Mouse (Mus musculus): Measurements from ENCODE around the gene Fkbp6. TPM values are rescaled to one million over a fixed set of nuclear protein-coding genes. Genes with fewer than 3 reads are reported as not detected.

The Fkbp6 gene
- total RNA-seq, 1 experiment from 2014 or later, result not detected

- no peak for ATAC-seq (replicated peaks in 1 of 2; ENCODE audit: insufficient read depth in 1 of 2, low FRiP score in 2 of 2, low TSS enrichment in 1 of 2, low read depth in 1 of 2, poor library complexity in 2 of 2, severe bottlenecking in 2 of 2)
Measured at GRCm38 (mm10) chr5:135359772-135360171, 9.9 kb upstream of the Fkbp6 start.

GRCm38 (mm10) chr5:135357556-135357955, 7.7 kb upstream of the Fkbp6 start:
- no peak for ATAC-seq (replicated peaks in 1 of 2; ENCODE audit: insufficient read depth in 1 of 2, low FRiP score in 2 of 2, low TSS enrichment in 1 of 2, low read depth in 1 of 2, poor library complexity in 2 of 2, severe bottlenecking in 2 of 2)

GRCm38 (mm10) chr5:135356090-135356489, 6.2 kb upstream of the Fkbp6 start:
- no peak for ATAC-seq (replicated peaks in 1 of 2; ENCODE audit: insufficient read depth in 1 of 2, low FRiP score in 2 of 2, low TSS enrichment in 1 of 2, low read depth in 1 of 2, poor library complexity in 2 of 2, severe bottlenecking in 2 of 2)

- ATAC-seq (replicated peaks in 1 of 2; ENCODE audit: insufficient read depth in 1 of 2, low FRiP score in 2 of 2, low TSS enrichment in 1 of 2, low read depth in 1 of 2, poor library complexity in 2 of 2, severe bottlenecking in 2 of 2), result peak in 1 of 2 experiments; percentile 32; a peak in 1 of 4 replicates
Measured at GRCm38 (mm10) chr5:135353564-135353963, 3.7 kb upstream of the Fkbp6 start.

GRCm38 (mm10) chr5:135352995-135353394, 3.2 kb upstream of the Fkbp6 start, which contains the start of gene Trim50:
Gene Trim50 (plus strand): TSS chr5:135353295.
- ATAC-seq (replicated peaks in 1 of 2; ENCODE audit: insufficient read depth in 1 of 2, low FRiP score in 2 of 2, low TSS enrichment in 1 of 2, low read depth in 1 of 2, poor library complexity in 2 of 2, severe bottlenecking in 2 of 2), result no peak

GRCm38 (mm10) chr5:135351606-135352005, 1.8 kb upstream of the Fkbp6 start:
- no peak for ATAC-seq (replicated peaks in 1 of 2; ENCODE audit: insufficient read depth in 1 of 2, low FRiP score in 2 of 2, low TSS enrichment in 1 of 2, low read depth in 1 of 2, poor library complexity in 2 of 2, severe bottlenecking in 2 of 2)

GRCm38 (mm10) chr5:135347511-135348011, 2.3 kb downstream of the Fkbp6 start:
- no peak for ATAC-seq (replicated peaks in 1 of 2; ENCODE audit: insufficient read depth in 1 of 2, low FRiP score in 2 of 2, low TSS enrichment in 1 of 2, low read depth in 1 of 2, poor library complexity in 2 of 2, severe bottlenecking in 2 of 2)

- no peak; a peak in 1 of 4 replicates for ATAC-seq (replicated peaks in 1 of 2; ENCODE audit: insufficient read depth in 1 of 2, low FRiP score in 2 of 2, low TSS enrichment in 1 of 2, low read depth in 1 of 2, poor library complexity in 2 of 2, severe bottlenecking in 2 of 2)
Measured at GRCm38 (mm10) chr5:135346430-135346829, 3.4 kb downstream of the Fkbp6 start.

- peak; percentile 44 to 61; a peak in 3 of 4 replicates for ATAC-seq (replicated peaks in 1 of 2; ENCODE audit: insufficient read depth in 1 of 2, low FRiP score in 2 of 2, low TSS enrichment in 1 of 2, low read depth in 1 of 2, poor library complexity in 2 of 2, severe bottlenecking in 2 of 2)
Measured at GRCm38 (mm10) chr5:135345989-135346388, 3.9 kb downstream of the Fkbp6 start.

- ATAC-seq (replicated peaks in 1 of 2; ENCODE audit: insufficient read depth in 1 of 2, low FRiP score in 2 of 2, low TSS enrichment in 1 of 2, low read depth in 1 of 2, poor library complexity in 2 of 2, severe bottlenecking in 2 of 2), result no peak
Measured at GRCm38 (mm10) chr5:135337575-135337974, 12.3 kb downstream of the Fkbp6 start.

- ATAC-seq (replicated peaks in 1 of 2; ENCODE audit: insufficient read depth in 1 of 2, low FRiP score in 2 of 2, low TSS enrichment in 1 of 2, low read depth in 1 of 2, poor library complexity in 2 of 2, severe bottlenecking in 2 of 2), result no peak
Measured at GRCm38 (mm10) chr5:135331161-135331560, 18.7 kb downstream of the Fkbp6 start.

GRCm38 (mm10) chr5:135330201-135330600, 19.6 kb downstream of the Fkbp6 start:
- no peak for ATAC-seq (replicated peaks in 1 of 2; ENCODE audit: insufficient read depth in 1 of 2, low FRiP score in 2 of 2, low TSS enrichment in 1 of 2, low read depth in 1 of 2, poor library complexity in 2 of 2, severe bottlenecking in 2 of 2)

GRCm38 (mm10) chr5:135329471-135329870, 20.4 kb downstream of the Fkbp6 start:
- ATAC-seq (replicated peaks in 1 of 2; ENCODE audit: insufficient read depth in 1 of 2, low FRiP score in 2 of 2, low TSS enrichment in 1 of 2, low read depth in 1 of 2, poor library complexity in 2 of 2, severe bottlenecking in 2 of 2), result no peak

- ATAC-seq (replicated peaks in 1 of 2; ENCODE audit: insufficient read depth in 1 of 2, low FRiP score in 2 of 2, low TSS enrichment in 1 of 2, low read depth in 1 of 2, poor library complexity in 2 of 2, severe bottlenecking in 2 of 2), result no peak
Measured at GRCm38 (mm10) chr5:135326121-135326659, 23.7 kb downstream of the Fkbp6 start.

GRCm38 (mm10) chr5:135322197-135322596, 27.6 kb downstream of the Fkbp6 start:
- no peak for ATAC-seq (replicated peaks in 1 of 2; ENCODE audit: insufficient read depth in 1 of 2, low FRiP score in 2 of 2, low TSS enrichment in 1 of 2, low read depth in 1 of 2, poor library complexity in 2 of 2, severe bottlenecking in 2 of 2)

GRCm38 (mm10) chr5:135319856-135320255, 30.0 kb downstream of the Fkbp6 start:
- ATAC-seq (replicated peaks in 1 of 2; ENCODE audit: insufficient read depth in 1 of 2, low FRiP score in 2 of 2, low TSS enrichment in 1 of 2, low read depth in 1 of 2, poor library complexity in 2 of 2, severe bottlenecking in 2 of 2), result no peak

GRCm38 (mm10) chr5:135316177-135316576, 33.7 kb downstream of the Fkbp6 start:
- ATAC-seq (replicated peaks in 1 of 2; ENCODE audit: insufficient read depth in 1 of 2, low FRiP score in 2 of 2, low TSS enrichment in 1 of 2, low read depth in 1 of 2, poor library complexity in 2 of 2, severe bottlenecking in 2 of 2), result no peak

- no peak for ATAC-seq (replicated peaks in 1 of 2; ENCODE audit: insufficient read depth in 1 of 2, low FRiP score in 2 of 2, low TSS enrichment in 1 of 2, low read depth in 1 of 2, poor library complexity in 2 of 2, severe bottlenecking in 2 of 2)
Measured at GRCm38 (mm10) chr5:135306321-135306965, 43.4 kb downstream of the Fkbp6 start.

- ATAC-seq (replicated peaks in 1 of 2; ENCODE audit: insufficient read depth in 1 of 2, low FRiP score in 2 of 2, low TSS enrichment in 1 of 2, low read depth in 1 of 2, poor library complexity in 2 of 2, severe bottlenecking in 2 of 2), result no peak
Measured at GRCm38 (mm10) chr5:135302454-135302853, 47.4 kb downstream of the Fkbp6 start.
